Mouse (Mus musculus): ENCODE results near the gene Naa11.

The Naa11 gene

DNA sequence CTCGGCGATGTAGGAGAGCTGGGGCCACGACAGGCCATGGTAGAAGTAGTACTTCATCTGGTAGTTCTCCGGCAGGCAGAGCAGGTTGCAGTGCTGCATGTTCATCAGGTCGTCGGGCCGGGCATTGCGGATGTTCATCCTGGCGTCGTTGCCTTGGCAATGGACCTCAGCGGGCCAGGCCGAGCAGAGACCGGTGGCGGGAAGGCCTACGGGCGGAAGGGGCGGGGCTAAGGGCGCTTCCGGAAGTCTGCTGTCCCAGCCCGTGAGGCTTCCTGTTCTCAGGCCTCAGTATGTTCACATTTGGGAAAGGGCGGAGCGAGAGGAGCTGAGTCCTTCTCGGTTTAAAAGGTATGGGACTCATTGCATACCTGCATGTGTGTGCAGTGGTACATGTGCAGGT, at the start of gene Naa11:
Gene Naa11 (minus strand): TSS at position 220 of the 400 bp plus-strand sequence.
- no peak for DNase-seq (ENCODE audit: extremely low spot score, low read depth, low spot score)

DNA sequence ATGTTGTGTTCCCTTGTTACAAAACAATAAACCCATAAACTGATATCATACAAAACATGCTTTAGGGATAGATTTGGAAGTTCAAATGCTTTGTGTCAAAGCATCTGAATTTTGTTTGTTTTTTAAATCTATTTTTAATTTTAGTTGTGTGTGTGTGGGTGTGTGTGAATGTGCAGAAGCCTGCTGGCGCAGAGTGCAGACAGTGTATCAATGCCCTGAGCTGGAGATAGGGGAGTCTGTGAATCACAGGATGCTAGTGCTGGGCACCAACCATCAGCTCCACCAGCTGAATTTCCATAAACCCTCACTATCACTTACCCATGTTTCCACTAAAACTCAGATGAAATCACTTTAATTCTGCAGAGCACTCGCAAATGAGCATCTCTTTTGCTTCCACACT, 40.3 kb upstream of the Naa11 start:
- DNase-seq (ENCODE audit: extremely low spot score, low read depth, low spot score): no peak

DNA sequence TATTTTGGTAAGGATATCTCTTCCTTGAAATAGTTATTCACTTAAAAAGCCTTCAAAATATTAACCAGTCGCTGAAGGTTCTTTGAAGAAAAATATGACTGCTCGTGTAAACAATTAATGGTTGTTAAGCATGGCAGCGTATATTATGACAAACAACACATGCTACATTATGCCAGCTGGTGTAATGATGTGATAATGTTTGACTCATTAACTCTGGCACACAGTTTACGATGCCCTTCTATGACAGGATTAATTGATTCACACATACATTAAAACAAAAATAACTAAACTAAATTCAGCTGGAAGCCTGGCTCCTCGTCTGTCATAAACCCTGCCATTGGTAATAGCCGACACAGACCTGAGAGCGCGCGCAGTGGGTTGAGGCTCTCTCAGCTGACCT, 37.8 kb upstream of the Naa11 start:
- no peak for DNase-seq (ENCODE audit: extremely low spot score, low read depth, low spot score)

DNA sequence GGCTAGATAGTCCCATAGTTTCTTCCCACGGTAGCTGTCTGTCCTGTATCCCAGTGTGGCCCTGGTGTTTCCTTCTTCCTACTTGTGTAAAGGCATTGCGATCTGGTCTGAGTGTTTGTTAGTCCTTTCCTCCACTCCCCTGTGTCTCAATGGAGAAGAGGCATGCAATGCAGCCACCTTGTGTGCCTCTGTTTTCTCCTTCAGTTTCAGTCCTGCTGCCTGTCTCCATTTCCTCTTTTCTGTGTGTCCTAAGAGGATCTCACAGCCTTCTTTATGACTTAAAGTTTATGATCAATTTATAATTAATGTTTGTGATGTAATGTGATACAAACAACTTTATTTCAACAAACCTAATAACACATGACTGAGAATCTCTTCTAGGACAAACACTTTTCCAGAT, 29.5 kb upstream of the Naa11 start:
- no peak for DNase-seq (ENCODE audit: extremely low spot score, low read depth, low spot score)

DNA sequence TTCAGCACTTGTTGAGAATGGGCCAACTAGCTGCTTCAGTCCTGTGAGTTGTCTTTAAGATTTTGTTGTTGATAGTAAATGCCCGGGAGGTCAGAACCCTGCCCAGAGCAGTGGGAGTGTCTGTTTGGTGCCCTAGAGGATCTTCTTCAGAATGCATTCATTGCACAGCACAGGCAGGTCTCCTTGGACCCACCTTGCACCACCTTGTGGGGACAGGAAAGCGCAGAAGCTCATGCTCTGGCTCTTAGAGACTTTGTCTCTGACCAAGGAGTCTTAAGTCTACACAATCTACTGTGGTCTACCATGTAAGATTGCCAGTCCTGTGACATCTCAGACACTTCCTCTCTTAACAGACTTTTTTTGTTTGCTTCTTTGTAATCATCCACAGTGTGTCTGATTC, 25.0 kb upstream of the Naa11 start:
- no peak for DNase-seq (ENCODE audit: extremely low spot score, low read depth, low spot score)

DNA sequence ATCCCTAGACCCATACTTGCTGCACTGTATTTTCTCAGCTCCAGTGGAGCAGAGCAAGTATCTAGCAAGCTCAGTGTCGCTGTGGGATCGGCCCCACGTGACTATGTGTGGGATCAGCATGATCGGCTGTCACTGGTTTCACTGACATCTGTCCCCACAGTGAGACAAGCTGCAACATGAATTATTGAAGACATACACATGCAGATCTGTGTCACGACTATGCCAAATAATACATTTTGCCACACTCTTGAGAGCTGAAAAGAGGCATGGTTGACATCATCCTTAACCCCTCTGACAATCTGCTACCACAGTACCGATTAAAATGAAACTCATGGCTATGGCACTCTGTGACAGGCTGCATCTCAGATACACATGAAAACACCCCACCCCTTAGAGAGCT, 23.7 kb upstream of the Naa11 start:
- no peak for DNase-seq (ENCODE audit: extremely low spot score, low read depth, low spot score)

DNA sequence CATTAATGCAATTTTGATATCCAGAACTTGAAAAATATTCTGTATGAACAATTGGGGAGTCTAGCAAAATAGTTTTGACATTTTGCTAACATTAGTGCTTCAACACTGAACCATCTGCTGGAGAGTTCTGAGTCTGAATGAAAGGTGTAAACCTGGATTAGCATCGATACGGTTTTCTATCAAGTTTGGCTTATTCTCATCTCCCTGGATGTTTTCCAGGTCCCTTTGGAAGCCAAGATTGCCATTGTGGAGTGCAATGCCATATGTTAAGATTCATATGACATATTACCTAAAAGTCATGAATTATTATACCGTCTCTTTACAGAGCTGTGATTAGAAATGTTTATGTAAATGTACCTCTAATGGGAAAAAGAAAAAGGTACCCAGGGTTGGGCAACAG, 21.5 kb upstream of the Naa11 start:
- no peak for DNase-seq (ENCODE audit: extremely low spot score, low read depth, low spot score)

DNA sequence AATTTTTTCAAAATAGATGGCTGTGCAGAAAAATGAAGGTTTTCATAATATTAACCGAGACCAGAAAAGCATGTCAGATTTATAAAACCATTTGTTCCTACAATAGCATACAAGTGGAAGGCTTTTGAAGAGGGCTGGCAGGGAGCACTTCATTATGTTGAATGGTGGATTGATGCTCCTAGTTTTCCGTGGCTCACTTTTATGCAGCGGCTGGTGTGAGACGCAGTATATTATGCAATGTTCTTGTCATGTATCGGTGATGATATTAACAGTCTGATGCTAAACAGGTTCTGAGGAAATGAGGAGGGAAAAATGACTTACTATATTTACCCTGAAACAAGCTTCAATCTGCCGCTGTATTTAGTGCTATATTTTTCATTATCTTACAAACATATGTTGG, 18.0 kb upstream of the Naa11 start:
- no peak for DNase-seq (ENCODE audit: extremely low spot score, low read depth, low spot score)

DNA sequence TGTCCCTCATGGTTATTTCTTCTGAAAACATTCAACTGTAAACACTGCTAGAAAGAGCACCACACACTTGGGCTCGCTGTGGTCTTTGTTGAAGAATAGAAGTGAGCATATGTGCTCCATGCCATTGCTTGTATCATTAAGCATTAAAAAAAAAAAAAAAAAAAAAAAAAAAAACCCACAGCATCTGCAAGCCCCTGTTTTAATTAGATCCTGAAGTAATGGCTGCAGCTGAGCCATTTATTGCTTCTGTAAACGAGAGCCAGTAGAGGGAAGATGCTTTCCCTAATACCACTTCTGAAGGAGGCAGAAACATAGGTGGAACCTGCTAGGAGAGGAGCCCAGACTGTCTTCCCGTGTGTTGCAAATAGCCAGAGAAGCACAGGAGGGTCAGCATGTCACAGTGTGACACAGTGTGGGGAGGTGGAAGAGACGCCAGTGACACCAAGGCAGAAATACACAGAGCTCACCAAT, 17.1 kb upstream of the Naa11 start:
- no peak for DNase-seq (ENCODE audit: extremely low spot score, low read depth, low spot score)

DNA sequence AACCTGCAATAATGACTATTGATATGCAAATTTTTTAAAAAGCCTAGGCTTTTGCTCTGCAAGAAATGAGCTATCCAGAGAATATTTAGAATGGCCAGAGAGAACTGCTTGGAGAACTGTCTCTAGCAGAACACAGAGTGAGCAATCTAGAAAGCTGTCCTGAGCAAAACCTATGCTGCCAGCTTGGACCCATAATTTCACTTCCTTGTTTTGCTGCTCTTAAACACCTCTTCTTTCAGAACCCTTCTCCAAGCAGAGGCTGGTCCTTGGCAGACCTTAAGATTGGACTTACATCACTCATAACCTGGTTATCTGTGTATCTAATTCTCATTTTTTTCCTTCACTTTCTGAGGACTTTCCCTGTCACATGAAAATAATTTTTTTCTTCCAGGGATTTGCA, 8.9 kb upstream of the Naa11 start:
- DNase-seq (ENCODE audit: extremely low spot score, low read depth, low spot score): no peak

DNA sequence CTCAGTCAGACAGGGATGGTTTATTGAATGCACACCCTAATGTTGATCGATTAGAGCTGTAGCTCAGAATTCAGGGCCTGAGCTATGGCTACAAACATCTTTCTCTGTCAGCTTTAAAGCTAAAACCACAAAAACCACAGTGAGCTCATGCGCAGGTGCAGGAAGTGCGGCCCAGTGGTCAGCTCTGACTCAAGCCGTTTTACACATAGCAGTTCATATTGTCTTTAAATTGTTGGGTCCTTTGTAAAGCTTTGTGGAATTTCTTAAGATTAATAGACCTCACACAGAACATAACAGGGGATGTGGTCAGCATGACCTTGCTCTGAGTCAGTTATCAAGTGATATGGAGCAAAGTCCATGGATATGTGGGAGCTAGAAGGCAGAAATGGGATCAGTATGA, 5.4 kb upstream of the Naa11 start:
- no peak for DNase-seq (ENCODE audit: extremely low spot score, low read depth, low spot score)

DNA sequence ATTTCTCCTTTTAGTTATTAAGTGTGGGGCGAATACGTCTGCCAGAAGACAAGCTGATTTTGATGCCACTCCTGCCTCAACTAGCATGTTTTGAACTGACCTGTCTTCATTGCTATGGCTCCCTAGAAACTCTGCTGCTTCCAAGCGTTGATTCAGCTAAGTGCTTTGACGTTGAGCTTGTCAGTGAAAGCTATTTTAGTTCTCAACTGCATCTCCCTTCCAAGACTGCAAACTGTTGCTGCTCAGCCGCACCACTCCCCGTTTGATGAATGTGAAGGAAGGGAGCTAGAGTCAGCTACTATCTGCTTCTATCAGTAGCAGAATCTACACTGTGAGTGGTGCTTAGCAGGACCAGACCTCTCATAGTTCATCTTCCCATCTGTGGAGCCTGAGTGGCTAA, 4.6 kb downstream of the Naa11 start:
- no peak for DNase-seq (ENCODE audit: extremely low spot score, low read depth, low spot score)

DNA sequence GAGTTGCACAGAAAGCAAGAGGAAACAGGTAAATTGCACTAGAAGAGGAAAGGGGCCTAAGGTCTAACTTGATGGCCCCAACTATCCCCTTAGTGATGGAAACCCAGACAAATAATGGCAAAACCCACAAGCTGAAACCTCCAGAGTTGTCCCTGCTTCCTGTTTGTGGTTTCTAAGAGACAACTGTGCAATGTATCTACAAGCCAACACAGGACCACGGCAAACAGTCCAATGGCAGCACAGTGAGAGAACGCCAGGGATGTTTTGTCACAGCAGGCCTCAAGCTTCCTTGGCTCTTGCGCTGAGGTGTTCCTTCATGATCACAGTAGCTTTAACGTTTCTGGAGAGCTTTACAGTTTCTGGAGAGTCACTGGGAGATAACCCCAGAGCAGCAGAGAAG, 7.8 kb downstream of the Naa11 start:
- no peak for DNase-seq (ENCODE audit: extremely low spot score, low read depth, low spot score)

DNA sequence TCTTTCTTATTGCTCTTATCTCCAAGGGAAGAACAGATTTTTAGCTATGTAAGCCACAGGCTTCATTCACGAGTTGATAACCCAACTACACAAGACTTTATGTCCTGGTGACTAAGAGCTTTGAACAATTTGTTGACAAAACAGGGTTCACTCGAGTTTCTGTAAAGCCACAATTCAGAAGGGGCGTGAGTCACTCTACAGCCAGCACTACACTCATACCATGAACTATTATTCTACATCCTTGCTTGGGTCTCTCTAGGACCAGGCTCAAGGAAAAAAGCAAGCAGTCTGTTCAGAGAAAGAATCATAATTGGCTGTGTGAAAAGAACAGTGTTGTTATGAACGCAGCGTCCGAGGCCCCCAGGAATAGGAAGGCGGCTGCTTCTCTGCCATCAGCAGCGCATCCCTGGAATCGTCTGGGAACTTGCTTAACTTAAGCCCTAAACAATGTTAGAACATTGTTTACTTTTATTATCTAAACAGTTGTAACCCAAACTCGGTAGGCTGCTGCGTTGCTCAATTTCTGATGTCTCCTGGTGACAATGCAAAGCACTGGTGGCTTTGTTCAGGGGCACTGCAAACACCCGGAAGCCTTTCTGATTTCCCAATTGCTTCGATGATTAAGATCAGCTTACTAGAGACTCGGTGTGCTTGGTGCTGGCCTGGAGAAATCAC, 9.5 kb downstream of the Naa11 start:
- no peak for DNase-seq (ENCODE audit: extremely low spot score, low read depth, low spot score)

DNA sequence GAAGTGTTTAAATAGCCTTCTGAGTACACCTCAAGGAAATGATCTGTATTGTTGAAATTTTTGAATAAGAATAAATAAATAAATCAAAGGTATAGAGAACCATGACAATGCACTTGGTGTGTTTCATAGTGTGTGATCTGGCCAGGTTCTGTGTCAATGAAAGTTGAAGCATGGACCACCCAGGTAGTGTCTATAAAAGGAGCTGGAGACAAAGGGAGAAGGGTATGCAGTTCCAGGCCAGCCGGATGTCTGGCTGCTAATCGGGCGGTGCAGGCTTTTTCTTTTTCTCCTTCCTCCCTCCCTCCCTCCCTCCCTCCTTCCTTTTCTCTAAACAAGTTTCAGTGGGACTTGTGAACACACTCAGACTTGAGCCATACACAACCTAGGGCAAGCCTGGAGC, 12.2 kb downstream of the Naa11 start:
- no peak for DNase-seq (ENCODE audit: extremely low spot score, low read depth, low spot score)

DNA sequence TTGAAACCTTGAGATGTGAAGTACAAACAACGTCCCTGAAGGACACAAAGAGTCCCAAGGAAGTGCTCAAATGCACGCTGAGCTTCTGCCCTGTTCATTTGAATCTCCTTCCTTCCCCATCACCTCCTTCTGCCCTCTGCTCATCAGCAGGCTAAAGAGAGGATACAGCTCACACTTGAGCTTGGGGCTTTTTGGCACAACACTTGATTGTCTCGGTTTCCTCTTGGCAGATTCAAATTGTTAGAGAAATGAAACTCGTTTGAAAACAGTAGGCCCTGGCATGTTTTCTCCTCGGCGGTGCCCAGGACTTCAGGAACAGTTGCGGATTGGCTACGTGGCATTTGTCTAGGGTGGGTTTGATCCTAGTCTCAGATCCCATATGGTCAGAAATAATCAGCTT, 27.4 kb downstream of the Naa11 start:
- no peak for DNase-seq (ENCODE audit: extremely low spot score, low read depth, low spot score)

DNA sequence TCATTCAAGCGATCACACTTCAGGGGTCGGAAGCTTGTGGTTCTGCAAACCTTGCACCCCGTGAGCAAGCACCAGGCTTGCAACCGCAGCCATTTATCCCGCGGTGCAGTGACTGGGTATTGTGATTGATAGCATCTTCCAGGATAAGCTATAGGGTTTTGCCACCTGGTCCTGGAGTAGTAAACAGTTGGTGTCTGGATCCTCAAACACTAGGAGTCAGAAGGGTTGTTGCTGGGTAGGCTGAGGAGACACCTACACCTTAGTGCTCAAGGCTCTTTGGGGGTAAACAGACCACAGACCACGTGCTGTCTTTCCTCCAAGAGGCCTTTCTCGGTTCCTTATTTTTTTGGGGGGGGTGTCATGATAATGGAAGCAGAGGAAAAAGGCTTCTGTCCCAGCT, 27.9 kb downstream of the Naa11 start:
- DNase-seq (ENCODE audit: extremely low spot score, low read depth, low spot score): no peak

DNA sequence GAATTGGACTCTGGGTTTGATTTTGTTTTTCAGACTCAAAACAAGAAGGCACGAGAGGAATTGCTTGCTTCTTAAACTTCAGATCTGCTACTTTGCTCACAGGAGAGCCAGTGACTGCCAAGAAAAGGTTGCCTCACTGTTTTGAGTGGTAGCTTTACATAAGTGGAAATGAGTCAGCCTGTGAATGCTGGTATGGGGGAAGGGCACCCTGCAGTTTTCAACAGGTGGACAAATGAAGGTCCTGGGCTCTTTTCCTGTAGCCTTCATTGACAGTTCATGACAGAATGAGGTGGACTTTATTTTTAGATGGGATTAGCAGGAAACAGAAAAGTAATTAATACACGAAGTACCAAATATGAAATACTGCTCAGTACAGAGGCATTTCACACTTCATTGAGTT, 29.6 kb downstream of the Naa11 start:
- DNase-seq (ENCODE audit: extremely low spot score, low read depth, low spot score): no peak

DNA sequence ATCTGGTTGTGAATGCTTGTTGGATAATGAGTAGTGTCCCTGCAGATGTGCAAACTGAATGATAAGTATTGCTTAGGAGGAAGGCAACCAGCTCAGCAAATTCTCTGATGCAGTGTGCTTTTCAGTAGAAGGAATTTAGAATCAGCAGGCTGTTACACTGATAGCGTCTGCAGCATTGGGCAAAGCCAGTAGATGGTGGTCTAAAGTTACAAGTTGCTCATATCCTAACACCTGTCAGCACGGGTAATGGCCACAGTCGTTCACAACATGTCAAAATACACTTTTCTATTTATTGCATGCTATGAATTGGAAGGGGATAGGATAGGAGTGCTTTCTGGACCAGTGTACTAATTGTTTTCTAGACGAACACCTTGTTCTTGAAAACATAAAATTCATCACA, 33.1 kb downstream of the Naa11 start:
- no peak for DNase-seq (ENCODE audit: extremely low spot score, low read depth, low spot score)

DNA sequence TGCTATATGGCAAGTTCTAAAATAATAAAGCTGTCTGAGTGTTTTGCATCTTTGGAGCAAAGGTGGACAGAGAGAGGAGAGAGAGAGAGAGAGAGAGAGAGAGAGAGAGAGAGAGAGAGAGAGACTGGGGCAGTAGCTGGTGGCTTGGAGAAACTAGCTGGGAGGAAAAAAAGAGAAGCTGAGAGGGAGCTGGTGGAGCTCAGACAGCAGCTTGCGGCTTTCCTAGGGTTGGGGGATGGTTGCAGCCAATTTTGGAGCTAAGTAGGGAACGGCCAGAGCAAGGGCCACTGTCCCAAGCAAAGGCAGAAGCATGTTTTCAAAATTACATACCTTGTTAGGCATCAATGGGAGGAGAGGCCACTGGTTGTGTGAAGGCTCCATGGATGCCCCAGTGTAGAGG, 36.0 kb downstream of the Naa11 start:
- DNase-seq (ENCODE audit: extremely low spot score, low read depth, low spot score): no peak

DNA sequence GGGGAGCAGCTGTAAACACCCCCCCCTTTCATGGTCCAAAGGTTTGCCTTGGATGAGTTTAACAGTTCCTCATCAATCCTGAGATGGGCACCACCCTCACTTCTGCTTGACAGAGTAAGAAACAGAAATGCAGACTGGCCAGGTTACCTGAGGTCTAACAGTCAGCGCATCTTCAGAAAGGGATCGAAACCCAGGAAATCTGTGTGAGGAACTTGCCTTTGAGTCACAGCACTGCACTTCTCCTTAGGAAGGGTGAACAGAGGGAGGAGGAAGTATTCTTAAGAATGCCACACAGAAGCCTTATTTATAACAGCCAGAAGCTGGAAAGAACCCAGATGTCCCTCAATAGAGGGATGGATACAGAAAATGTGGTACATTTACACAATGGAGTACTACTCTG, 37.0 kb downstream of the Naa11 start:
- DNase-seq (ENCODE audit: extremely low spot score, low read depth, low spot score): no peak

DNA sequence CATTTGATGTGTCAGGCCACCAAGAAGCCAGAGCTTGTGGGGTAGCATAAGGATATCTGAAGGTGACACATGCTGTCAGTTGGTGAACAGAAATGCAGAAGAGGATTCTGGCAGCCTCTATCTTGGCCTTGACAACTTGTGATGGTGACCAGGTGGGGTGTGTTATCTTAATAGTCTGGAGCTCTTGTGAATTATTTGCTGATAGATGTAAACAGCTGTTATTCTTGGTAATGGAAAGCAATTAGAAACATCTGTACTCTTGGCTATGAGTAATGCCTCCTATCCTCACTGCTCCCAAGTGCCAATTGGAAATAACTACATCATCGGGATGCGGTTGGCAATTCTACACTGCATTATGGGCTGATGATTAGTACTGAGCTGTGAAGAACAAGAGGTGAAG, 43.4 kb downstream of the Naa11 start:
- DNase-seq (ENCODE audit: extremely low spot score, low read depth, low spot score): no peak

DNA sequence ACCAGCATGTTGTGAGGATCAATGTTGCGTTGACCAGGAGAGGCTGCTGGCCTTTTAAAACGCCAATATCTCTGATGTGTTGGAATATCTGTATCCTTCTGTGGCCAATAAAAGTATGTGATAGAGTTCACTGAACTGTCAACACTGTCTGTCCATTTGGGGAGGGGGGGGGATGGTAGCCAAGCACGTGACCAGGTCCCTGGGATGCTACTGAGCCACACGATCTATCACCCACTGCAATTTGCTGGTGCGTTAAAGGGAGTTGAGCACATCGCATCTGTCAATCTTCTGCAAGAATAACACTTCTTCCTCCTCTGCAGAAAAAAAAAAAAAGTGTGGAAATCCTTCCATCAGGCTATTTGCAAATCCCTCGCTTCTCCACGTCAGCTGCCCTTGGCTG, 43.9 kb downstream of the Naa11 start:
- DNase-seq (ENCODE audit: extremely low spot score, low read depth, low spot score): no peak

Data from hindlimb bud, embryonic 11.5 days (tissue).